Mouse (Mus musculus) testis, adult 2 months (tissue): ENCODE results near the gene Hoxa13.

ENCODE experiments used
- CTCF ChIP-seq: fragments of 200-500 bp; IDR thresholded peaks from 2 replicates; pipeline ENCODE4 v1.5.1; 2012; ENCODE audit warnings: low read depth, mild to moderate bottlenecking, inconsistent platforms, low read length, moderate library complexity; ENCODE audit not compliant: control insufficient read depth, insufficient read depth, insufficient replicate concordance
- POLR2A ChIP-seq: fragments of 200-500 bp; IDR thresholded peaks from 2 replicates; pipeline ENCODE4 v1.6.1; 2012; ENCODE audit warnings: low read depth, mild to moderate bottlenecking, inconsistent platforms, low read length, moderate library complexity; ENCODE audit not compliant: control insufficient read depth

- TF ChIP-seq CTCF = no peak
- no peak for TF ChIP-seq POLR2A
Measured at GRCm38 (mm10) chr6:52298511-52298910, 37.8 kb upstream of the Hoxa13 start.
